Mouse (Mus musculus) gastrocnemius, postnatal 4 days (tissue): ENCODE measurements around the gene Tln2. TPM values are rescaled to one million over a fixed set of nuclear protein-coding genes. Genes with fewer than 3 reads are reported as not detected.

ENCODE experiments used
- DNase-seq, 2 experiments: peaks; one replicate each; pipeline ENCODE4 v3.0.0; 2021 to 2022; ENCODE audit warnings: low spot score in 2 of 2, mixed read lengths in 2 of 2
- total RNA-seq, 2 experiments: library from RNA; stranded (reverse); gene quantifications; 2 replicates each; pipeline ENCODE4 v1.2.3; 2021

Gene Tln2
- total RNA-seq, 2 experiments from 2014 or later = 118 to 134 TPM

- DNase-seq = no peak
Measured at GRCm38 (mm10) chr9:67368078-67368477, 191.4 kb downstream of the Tln2 start.

DNA sequence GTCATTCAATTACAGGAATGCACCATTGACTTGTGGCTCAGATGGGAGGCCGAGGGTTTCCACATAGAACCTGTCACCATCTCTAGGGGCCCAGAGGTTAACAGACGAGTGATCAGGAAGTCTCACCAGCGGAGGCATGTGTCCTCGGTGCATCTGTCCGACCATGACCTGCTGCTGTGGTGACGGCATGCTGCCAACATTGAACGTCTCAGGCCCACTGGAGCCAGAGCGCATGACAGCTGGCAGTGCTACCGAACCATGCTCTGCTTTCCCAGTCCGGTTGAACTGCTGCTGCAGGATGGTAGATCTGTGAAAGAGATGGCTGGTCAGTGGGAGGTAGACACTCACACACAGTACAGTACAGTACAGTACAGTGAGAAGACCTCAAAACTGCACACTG lies 197.0 kb downstream of the Tln2 start:
- DNase-seq = no peak

DNA sequence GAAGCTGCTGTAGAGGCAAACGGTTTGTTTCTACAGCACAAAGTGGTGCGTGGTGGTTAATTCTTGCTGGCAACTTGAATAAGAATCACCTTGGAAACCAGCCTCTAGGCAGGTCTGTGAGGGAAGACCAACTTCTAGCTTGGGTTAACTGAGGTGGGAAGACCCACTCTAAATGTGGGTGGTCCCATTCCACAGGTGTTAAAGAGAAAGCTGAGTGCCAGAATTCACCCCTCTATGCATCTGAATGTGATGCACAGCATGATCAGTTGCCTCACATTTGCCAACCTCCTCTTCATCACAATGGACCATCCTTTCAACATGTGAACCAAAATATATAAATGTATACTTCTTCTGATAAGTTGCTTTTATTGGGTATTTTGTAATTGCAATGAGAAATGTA lies 197.4 kb downstream of the Tln2 start:
- no peak for DNase-seq

- no peak for DNase-seq
Measured at GRCm38 (mm10) chr9:67361511-67361910, 198.0 kb downstream of the Tln2 start.

DNA sequence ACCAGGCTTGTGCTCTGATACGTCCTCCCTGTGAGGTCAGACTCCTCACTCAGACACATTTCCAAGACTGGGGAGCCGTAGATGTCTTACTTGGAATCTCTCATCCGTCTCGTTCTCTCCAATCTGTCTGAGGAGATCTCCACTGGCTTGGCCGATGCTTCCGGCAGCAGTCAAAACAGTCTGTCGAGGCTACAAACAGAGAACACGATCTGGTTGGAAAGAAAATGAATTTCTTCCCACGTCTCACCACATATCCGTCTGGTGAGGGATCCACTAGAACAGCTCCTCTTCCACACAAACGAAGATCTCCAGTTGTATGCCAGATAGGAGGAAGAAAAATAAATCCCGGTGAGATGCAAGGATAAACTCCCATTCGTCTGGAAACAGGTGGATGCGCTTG lies 205.1 kb downstream of the Tln2 start:
- DNase-seq = no peak

DNA sequence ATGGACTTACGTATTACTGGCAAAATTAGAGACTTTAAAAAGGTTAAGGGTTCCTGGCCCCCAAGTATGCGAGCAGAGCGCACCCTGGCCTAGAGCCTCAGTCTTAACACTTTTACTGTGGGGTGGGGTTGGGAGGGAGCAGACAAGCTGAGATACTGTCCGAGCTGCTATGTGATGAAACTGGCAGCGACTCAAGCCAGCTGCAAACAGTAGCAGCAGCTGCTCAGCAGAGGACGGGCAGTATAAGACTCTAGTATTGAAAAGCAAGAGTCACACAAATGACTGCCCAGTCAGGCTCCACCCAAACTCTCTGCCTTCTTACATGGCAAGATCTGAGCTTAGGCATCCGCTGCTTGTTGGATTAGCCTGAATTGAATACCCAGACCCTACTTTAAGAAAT lies 206.1 kb downstream of the Tln2 start:
- peak in 1 of 2 experiments; percentile 54 for DNase-seq

GRCm38 (mm10) chr9:67348983-67349382 lies 210.5 kb downstream of the Tln2 start:
- DNase-seq = no peak

GRCm38 (mm10) chr9:67347184-67347583 lies 212.3 kb downstream of the Tln2 start:
- DNase-seq = no peak

GRCm38 (mm10) chr9:67331281-67331680 lies 228.2 kb downstream of the Tln2 start:
- no peak for DNase-seq

GRCm38 (mm10) chr9:67328451-67328850 lies 231.1 kb downstream of the Tln2 start:
- DNase-seq = no peak

DNA sequence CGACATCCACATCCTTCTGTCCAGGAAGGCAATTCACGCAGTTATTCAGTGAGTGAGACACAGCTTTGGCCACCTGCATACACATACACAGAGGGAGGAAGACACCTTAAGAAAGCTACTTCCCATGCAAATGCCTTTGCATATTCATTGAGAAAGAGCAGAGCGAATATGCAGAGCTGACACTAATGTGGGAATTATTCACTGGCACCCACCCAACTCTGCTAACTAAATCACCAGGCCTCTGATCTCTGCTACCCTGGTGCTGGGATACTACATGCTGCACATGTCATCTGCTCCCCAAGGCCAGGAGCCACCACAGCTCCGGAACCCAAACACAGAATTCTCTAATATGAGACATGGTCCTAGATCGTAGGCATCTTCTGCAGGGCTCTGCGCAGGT lies 237.6 kb downstream of the Tln2 start:
- no peak for DNase-seq

GRCm38 (mm10) chr9:67315356-67315755 lies 244.1 kb downstream of the Tln2 start:
- peak; percentile 45 to 57 for DNase-seq

- no peak for DNase-seq
Measured at GRCm38 (mm10) chr9:67304992-67305391, 254.5 kb downstream of the Tln2 start.

DNA sequence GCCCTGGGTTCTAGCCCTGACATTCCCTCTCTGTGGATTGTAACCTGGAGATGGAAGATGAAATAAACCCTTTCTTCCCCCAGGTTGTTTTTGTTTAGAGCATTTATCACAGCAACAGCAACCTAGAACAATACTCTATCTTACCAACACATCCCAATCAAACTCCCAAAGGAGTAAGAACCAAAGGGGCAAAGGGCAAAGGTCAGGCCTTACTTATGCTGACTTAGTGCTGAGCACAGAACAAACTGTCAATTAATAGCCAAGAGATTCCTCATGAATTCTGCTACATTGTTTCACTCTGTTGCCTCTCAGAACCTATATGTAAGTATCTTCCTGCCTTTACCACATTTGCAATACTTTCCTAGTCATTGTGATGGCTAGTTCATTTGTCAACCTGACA lies 255.5 kb downstream of the Tln2 start:
- no peak for DNase-seq

GRCm38 (mm10) chr9:67303038-67303437 lies 256.5 kb downstream of the Tln2 start:
- DNase-seq = no peak

DNA sequence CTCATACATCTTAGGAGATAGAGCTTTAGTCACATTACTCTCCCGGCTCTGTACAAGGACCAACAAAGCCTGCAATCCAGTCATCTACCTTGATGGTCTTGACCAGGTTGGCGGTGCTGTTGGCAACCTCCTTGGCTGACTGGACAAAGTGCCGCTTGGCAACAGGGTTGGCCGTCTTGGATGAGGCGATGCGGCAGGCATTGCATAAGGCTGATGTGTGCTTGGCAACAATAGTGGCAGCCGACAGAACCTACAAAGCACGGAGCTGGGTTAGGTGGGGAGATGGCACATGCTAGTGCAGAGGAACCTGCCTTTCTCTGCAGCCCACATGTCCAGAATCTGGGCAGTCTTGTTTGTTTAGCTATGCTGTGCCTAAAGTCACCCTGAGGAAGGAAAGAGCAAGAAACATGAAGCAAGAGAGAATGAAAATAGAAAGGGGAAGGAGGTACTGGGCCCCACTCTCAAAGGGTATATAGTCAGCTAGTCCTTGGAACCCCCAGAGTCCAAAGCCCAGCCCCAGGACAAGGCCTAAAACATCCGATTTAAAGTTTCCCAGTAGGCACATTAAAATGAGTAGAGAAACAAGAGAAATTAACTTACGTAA lies 257.0 kb downstream of the Tln2 start:
- DNase-seq = no peak

DNA sequence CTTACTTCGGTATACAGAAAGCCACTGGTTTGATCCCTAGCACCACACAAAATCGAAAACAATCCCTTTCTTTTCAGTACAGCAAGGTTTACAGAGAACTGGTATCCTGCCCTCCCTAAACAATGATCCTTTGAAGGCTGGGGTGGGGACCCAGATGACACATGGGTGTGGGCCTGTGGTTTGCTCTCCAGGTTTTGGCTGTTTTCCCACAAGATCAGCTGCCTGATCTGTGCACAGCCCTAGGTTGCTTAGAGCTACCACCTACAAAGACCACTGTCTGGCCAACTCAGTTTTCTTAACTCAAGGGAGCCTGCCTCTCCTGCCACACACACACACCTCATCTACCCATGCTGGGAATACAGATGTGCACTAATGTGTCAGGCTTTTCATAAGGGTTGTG lies 257.9 kb downstream of the Tln2 start:
- DNase-seq = no peak

DNA sequence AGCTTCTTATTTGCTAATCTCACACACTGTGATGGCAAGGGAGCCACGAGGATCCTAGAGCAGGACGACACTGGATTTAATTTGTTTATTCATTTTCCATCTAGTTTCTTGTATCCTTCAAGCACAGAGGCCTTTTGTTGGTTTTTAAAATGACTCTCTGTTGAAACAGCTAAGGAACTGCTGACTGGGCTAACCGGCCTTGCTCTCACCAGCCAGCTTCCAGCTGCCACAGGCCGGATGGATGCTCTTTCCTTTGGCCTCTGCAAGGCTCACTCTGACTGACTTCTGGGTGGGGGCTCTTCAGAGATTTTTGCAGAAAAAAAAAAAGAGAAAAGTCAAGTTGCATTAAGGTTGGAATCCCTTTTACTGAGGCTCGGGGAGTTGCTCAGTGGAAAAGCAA lies 258.7 kb downstream of the Tln2 start:
- DNase-seq = no peak

DNA sequence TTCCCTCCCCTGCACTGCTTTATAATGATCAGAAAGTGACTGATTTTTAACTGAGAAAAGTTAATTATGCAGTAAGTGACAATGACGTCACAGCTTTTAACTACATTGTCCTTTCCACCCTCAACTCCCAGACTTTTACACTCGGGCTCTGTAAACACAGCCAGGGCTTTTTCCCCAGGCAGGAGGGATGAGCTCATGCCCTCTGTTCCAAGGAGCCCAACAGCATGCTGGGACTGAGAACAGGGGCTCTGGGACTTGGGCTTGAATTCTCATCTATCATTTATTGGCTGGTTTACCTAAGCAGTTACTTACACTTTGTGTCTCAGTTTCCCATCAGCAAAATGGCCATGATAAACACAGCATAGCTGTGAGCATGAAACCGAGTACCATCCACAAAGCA lies 259.2 kb downstream of the Tln2 start:
- no peak for DNase-seq

DNA sequence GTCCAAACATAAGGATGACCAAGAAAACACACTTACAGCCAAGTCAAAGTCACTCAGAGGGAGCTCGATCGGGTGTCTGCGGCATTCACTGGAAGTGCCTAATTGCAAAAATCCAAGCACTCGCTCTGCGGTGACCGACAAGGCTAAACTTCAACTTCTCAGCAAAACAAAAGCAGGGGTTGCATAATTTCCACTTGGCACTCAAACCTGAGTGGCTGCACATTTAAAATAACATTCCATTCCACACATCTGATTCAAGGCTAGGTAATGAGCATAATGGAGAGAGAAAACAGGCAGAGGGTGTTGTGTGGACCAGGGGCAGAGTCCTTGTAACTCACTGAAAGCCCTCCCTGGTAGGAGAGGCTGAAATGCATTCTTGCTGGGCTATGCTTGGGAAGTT lies 260.3 kb downstream of the Tln2 start:
- no peak for DNase-seq

- DNase-seq = no peak
Measured at GRCm38 (mm10) chr9:67297236-67297889, 262.1 kb downstream of the Tln2 start.

- no peak for DNase-seq
Measured at GRCm38 (mm10) chr9:67287457-67287856, 272.0 kb downstream of the Tln2 start.

DNA sequence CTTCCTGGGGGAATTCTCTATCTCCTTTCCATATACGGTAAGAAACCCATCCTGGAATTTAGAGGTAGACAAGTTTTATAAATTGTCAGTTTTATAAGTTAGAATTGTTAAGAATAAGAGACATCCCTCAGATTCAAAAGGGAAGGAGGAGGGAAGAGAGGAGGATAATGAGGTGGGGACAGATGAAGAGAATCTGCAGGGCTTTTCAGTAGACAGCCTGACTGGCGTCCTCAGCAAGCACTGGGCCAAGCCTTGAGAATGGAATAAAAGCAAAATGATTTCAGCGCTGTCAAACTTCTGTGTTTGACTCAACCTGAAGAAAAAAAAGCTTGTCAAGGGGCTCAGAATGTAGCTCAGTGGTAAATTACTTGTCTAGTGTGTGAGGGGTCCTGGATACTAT lies 272.7 kb downstream of the Tln2 start:
- DNase-seq = no peak
